Mouse (Mus musculus): ENCODE measurements around the gene Rnf2. TPM values are rescaled to one million over a fixed set of nuclear protein-coding genes. Genes with fewer than 3 reads are reported as not detected.

The Rnf2 gene
- polyA plus RNA-seq, 1 experiment, result 12.0 TPM

- no peak overlapping the region for H3K4me3 ChIP-seq (replicated peaks; ENCODE audit: extremely low read depth, low read depth, low read length)
- no peak for DNase-seq
- H3K4me1 ChIP-seq (ENCODE audit: control insufficient read depth, insufficient read depth, low read length), result no peaks in the 10 kb centered on the region
- WGBS, result 45% methylated on average over 5 of the region's 5 CpGs
- no peak for TF ChIP-seq POLR2A (IDR thresholded peaks at IDR 0.05; ENCODE audit: borderline replicate concordance, extremely low read depth, low read depth, low read length)
- no peak for TF ChIP-seq CTCF (IDR thresholded peaks at IDR 0.05; ENCODE audit: insufficient read depth, low read length)
Observed at GRCm38 (mm10) chr1:151457087-151457486, 43.7 kb downstream of the Rnf2 start.

- DNase-seq, result no peak
- no peak for TF ChIP-seq CTCF (IDR thresholded peaks at IDR 0.05; ENCODE audit: insufficient read depth, low read length)
- TF ChIP-seq POLR2A (IDR thresholded peaks at IDR 0.05; ENCODE audit: borderline replicate concordance, extremely low read depth, low read depth, low read length), result no peak
- Histone ChIP-seq H3K4me3 (replicated peaks; ENCODE audit: extremely low read depth, low read depth, low read length) (no peak overlapping the region), H3K4me1 (ENCODE audit: control insufficient read depth, insufficient read depth, low read length) (no peaks in the 10 kb centered on the region)
- 95% methylated on average over 11 of the region's 11 CpGs for WGBS
Observed at GRCm38 (mm10) chr1:151451946-151452345, 48.8 kb downstream of the Rnf2 start.

DNA sequence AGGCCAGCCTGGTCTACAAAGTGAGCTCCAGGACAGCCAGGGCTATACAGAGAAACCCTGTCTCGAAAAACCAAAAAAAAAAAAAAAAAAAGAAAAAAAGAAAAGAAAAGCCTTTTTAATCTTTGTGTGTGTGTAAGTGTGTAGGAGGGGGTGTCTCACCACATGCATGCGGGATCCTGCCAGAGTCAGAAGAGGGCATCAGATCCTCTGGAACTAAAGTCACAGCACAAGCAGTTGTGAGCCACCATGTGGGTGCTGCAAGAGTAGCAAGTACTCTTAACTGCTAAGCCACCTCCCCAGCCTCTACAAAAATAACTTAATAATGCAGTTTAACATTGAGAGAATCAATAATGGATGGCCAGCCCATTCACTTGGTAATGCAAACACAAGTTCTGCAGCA is 49.9 kb downstream of the Rnf2 start:
- DNase-seq, result no peak
- Histone ChIP-seq H3K4me1 (ENCODE audit: control insufficient read depth, insufficient read depth, low read length) (no peaks in the 10 kb centered on the region), H3K4me3 (replicated peaks; ENCODE audit: extremely low read depth, low read depth, low read length) (no peak overlapping the region)
- 87% methylated on average over 2 of the region's 2 CpGs for WGBS
- TF ChIP-seq CTCF (IDR thresholded peaks at IDR 0.05; ENCODE audit: insufficient read depth, low read length) (no peak), POLR2A (IDR thresholded peaks at IDR 0.05; ENCODE audit: borderline replicate concordance, extremely low read depth, low read depth, low read length) (no peak)

- WGBS, result 96% methylated on average over 10 of the region's 10 CpGs
- Histone ChIP-seq H3K4me1 (ENCODE audit: control insufficient read depth, insufficient read depth, low read length) (no peaks in the 10 kb centered on the region), H3K4me3 (replicated peaks; ENCODE audit: extremely low read depth, low read depth, low read length) (no peak overlapping the region)
- DNase-seq, result no peak
- TF ChIP-seq CTCF (IDR thresholded peaks at IDR 0.05; ENCODE audit: insufficient read depth, low read length), result no peak
- TF ChIP-seq POLR2A (IDR thresholded peaks at IDR 0.05; ENCODE audit: borderline replicate concordance, extremely low read depth, low read depth, low read length), result no peak
Observed at GRCm38 (mm10) chr1:151449866-151450265, 50.9 kb downstream of the Rnf2 start.

GRCm38 (mm10) chr1:151435431-151435830 is 65.3 kb downstream of the Rnf2 start:
- 74% methylated on average over 6 of the region's 6 CpGs for WGBS
- H3K4me1 ChIP-seq (ENCODE audit: control insufficient read depth, insufficient read depth, low read length), result no peaks in the 10 kb centered on the region
- H3K4me3 ChIP-seq (replicated peaks; ENCODE audit: extremely low read depth, low read depth, low read length), result no peak overlapping the region
- TF ChIP-seq CTCF (IDR thresholded peaks at IDR 0.05; ENCODE audit: insufficient read depth, low read length) (no peak), POLR2A (IDR thresholded peaks at IDR 0.05; ENCODE audit: borderline replicate concordance, extremely low read depth, low read depth, low read length) (no peak)
- DNase-seq, result no peak

- WGBS, result 19% methylated on average over 9 of the region's 9 CpGs
- TF ChIP-seq CTCF (IDR thresholded peaks at IDR 0.05; ENCODE audit: insufficient read depth, low read length) (no peak), POLR2A (IDR thresholded peaks at IDR 0.05; ENCODE audit: borderline replicate concordance, extremely low read depth, low read depth, low read length) (no peak)
- Histone ChIP-seq H3K4me1 (ENCODE audit: control insufficient read depth, insufficient read depth, low read length) (no peaks in the 10 kb centered on the region; the same call in none of the 2 replicates), H3K4me3 (replicated peaks; ENCODE audit: extremely low read depth, low read depth, low read length) (peak overlapping the region; percentile 92)
- DNase-seq, result no peak
Observed at GRCm38 (mm10) chr1:151429316-151429715, 71.4 kb downstream of the Rnf2 start.

DNA sequence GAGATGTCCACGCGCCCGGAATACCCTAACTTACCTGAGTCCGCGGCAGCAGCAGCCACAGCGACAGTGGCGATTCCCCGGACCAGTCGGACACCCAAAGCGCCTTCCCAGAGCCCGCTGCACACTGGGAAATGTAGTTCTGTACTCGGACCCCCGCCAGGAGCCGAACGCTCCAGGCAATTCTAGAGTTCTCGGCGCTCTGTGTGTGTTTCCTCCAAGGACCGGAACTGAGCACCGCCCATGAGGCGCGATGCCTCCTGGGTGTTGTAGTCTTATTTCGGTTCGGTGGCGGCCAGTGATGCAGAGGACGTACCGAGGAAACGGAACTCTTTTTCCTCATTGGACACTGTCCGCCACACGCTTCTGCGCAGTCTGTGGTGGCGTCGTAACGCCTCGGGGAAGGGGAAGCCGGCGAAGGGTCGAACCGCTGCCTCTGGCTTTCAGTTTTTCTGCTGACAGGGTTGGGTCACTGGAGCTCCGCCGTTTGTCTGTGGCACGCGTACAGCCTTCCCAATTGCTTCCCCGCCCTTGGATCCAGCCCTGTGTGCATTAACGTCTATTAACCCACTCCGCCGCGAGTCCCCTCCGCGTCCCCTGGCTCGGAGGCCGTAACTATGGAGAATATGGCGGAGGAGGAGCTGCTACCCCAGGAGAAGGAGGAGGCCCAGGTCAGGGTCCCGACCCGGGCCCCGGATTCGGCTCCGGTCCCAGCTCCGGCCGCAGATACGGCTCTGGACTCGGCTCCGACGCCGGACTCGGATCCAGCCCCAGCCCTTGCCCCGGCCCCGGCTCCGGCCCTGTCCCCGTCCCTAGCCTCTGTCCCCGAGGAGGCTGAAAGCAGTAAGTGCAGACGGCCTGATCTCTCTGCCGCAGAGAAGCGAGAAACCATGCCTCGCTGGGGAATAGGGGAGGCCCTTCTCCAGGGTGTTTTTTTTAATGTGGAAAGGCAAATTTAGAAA is 72.2 kb downstream of the Rnf2 start, which contains the start of the genes Swt1 and Trmt1l:
TSS of gene Swt1 (minus strand) at position 193 of the 959 bp plus-strand sequence.
TSS of gene Trmt1l (plus strand) at position 280 of the 959 bp plus-strand sequence.
- WGBS, result under 1% methylated on average over 74 of the region's 74 CpGs
- TF ChIP-seq POLR2A (IDR thresholded peaks at IDR 0.05; ENCODE audit: borderline replicate concordance, extremely low read depth, low read depth, low read length) (peak; percentile 97), CTCF (IDR thresholded peaks at IDR 0.05; ENCODE audit: insufficient read depth, low read length) (no peak)
- Histone ChIP-seq H3K4me1 (ENCODE audit: control insufficient read depth, insufficient read depth, low read length) (no peaks in the 10 kb centered on the region; the same call in none of the 2 replicates), H3K4me3 (replicated peaks; ENCODE audit: extremely low read depth, low read depth, low read length) (peak within 1 kb of the TSS; percentile 92)
- DNase-seq, result peak; percentile 97

- under 1% methylated on average over 26 of the region's 26 CpGs for WGBS
- Histone ChIP-seq H3K4me3 (replicated peaks; ENCODE audit: extremely low read depth, low read depth, low read length) (peak overlapping the region; percentile 77), H3K4me1 (ENCODE audit: control insufficient read depth, insufficient read depth, low read length) (no peaks in the 10 kb centered on the region; the same call in none of the 2 replicates)
- no peak for TF ChIP-seq CTCF (IDR thresholded peaks at IDR 0.05; ENCODE audit: insufficient read depth, low read length)
- TF ChIP-seq POLR2A (IDR thresholded peaks at IDR 0.05; ENCODE audit: borderline replicate concordance, extremely low read depth, low read depth, low read length), result no peak
- no peak for DNase-seq
Observed at GRCm38 (mm10) chr1:151427888-151428262, 72.9 kb downstream of the Rnf2 start.

- Histone ChIP-seq H3K4me1 (ENCODE audit: control insufficient read depth, insufficient read depth, low read length) (no peaks in the 10 kb centered on the region; the same call in none of the 2 replicates), H3K4me3 (replicated peaks; ENCODE audit: extremely low read depth, low read depth, low read length) (peak overlapping the region; percentile 63)
- TF ChIP-seq CTCF (IDR thresholded peaks at IDR 0.05; ENCODE audit: insufficient read depth, low read length) (no peak), POLR2A (IDR thresholded peaks at IDR 0.05; ENCODE audit: borderline replicate concordance, extremely low read depth, low read depth, low read length) (no peak)
- no peak for DNase-seq
- 16% methylated on average over 7 of the region's 7 CpGs for WGBS
Observed at GRCm38 (mm10) chr1:151426947-151427600, 73.7 kb downstream of the Rnf2 start.

Measured in lung, adult 2 months (tissue).